Mouse (Mus musculus) olfactory bulb, adult 2 months (tissue): ENCODE results near the gene Cdkl4.

ENCODE experiments used
- CTCF ChIP-seq: fragments of 200-500 bp; IDR thresholded peaks from 2 replicates; pipeline ENCODE4 v1.5.1; 2012; ENCODE audit warnings: low read depth, mild to moderate bottlenecking, low read length, moderate library complexity; ENCODE audit not compliant: insufficient read depth
- POLR2A ChIP-seq: fragments of 200-500 bp; IDR thresholded peaks from 2 replicates; pipeline ENCODE4 v1.6.1; 2012; ENCODE audit warnings: mild to moderate bottlenecking, low read depth, low read length, moderate library complexity; ENCODE audit not compliant: insufficient read depth

DNA sequence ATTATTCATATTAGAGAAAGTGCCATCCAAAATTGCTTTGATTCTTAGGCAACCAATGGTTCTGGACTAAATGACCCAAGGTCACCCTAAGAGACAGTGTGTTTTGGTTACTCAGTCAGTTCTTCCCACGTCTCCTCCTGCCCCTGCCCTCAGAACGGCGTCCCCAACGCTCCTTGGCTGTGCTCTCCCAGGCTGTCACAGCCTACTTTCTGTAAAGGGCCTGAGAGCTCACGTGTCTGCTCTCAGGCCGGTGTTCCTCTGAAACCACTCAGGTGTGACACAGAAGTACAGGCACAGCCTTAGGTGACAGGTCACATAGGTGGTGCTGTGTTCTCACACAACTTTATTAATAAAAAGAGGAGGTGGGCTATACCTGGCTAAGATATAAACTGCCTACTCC, 2.3 kb upstream of the Cdkl4 start:
- no peak for TF ChIP-seq CTCF
- TF ChIP-seq POLR2A: no peak
